Mouse (Mus musculus): Measurements from ENCODE around the gene Slc7a14.
A peak's percentile ranks its signal among the peaks of the same experiment; 100 is the strongest.

Gene Slc7a14

DNA sequence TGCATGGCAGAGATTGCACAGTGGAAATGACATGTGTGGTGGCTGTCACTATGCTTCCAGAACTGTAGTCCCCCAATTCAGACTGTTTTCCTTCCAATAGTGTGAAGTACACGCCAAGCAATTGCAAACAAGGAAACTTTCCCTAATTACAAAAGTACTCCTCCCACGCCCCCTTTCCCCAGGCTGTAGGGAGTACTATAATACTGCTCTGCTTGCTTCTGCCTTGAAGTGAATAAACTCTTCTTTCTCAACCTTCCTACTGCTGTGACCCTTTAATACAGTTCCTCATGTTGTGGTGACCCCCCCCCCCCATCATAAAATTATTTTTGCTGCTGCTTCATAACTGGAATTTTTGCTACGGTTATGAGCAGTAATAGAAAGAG is 49.2 kb downstream of the Slc7a14 start:
- no peak for DNase-seq

DNA sequence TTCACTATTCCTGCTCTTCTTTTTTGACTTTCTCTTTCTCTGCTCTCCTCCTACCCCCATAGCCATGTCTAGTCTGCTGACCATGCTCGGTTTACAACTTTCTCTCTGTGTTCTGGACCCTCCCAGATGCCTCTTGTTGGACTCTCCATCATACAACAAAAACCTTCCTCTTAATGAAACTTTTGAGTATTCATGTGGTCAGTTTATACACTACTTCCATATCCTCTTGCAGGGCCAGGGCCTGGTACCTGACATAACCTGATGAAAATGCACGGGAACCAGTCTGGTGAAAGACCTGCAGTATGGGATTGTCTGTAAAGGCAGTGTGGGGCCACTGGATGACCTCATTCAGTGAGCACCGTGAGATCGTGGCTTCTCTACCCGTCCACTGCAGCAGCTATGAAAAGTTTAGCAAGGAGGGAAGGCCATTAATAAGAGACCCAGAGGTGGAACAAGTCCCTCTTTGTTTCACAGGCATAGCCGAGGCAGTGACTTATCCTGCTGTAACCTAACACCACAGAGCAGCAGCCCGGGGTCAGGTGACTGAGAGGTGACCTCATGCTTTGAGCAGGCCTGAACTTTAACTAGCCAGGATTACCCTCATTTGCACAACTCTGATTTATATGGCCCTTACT is 49.7 kb downstream of the Slc7a14 start:
- DNase-seq, result no peak

DNA sequence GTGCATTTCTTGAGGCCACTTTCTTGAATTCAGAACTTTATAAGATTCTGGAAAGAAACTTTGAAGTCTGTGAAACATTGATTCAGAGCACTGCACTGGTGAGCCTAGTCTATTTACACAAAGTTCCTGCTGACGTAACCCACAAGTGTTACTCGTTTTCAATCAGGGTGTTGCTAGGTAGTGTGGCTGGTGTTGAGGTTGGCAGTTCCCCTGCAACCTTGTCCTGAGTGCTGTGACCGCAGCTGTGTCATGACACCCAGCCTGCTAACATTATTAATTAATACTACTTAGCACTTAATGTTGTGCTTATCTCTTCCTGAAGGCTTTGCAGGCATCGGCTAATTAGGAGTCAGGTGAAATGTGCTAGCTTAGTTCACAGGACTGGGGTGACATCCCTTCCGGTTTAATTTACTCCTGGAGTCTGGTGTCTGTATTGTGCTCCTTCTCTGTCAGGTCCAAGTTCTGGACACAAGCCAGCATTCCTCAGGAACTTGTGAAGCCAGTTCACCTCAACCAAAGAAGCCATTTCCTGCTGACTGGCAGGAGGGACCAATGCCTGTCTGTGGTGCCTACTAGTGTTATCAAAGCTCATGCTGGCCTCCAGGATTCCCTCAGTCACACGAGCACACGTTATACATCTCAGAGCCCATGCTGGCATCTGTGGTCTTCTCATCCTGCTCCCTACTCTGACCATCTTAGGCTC is 50.5 kb downstream of the Slc7a14 start:
- DNase-seq, result no peak

DNA sequence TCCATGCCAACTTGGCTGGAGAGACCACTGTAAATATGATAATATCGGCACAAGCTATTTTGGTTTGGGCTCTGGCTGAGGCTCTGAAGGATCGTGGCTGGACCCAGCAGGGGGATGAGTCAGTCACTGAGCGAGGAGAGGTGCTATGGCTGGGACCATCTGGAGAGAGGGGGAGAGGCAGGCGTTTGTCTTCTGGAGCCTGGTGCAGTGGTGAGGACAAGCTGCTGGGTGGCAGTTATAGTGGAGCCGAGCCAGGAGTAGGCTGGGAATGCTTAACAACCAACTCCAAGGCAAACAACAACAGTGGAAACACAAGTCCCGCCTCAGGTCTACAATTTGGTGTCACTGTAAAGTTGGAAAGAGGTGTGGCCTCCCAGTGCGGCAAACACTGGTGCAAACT is 55.8 kb downstream of the Slc7a14 start:
- DNase-seq, result peak; percentile 89

DNA sequence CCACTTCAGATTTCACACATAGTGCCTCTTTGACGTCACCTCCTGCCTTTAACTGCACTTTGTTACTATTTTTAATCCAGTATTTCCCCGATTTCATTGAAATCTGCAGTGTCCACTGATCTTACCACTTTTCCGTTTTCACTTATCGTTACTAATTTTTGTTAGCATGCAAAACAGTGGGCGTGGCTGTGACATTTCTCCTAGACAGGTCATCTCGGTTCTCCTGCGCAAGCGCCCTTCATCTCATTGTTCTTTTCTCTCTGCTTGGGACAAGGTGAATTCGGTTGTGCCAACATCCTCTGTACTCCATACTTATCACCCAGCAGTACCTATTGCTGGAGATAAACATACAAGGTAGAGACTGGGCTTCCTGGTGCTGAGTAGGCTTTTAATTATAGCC is 56.3 kb downstream of the Slc7a14 start:
- DNase-seq, result no peak

DNA sequence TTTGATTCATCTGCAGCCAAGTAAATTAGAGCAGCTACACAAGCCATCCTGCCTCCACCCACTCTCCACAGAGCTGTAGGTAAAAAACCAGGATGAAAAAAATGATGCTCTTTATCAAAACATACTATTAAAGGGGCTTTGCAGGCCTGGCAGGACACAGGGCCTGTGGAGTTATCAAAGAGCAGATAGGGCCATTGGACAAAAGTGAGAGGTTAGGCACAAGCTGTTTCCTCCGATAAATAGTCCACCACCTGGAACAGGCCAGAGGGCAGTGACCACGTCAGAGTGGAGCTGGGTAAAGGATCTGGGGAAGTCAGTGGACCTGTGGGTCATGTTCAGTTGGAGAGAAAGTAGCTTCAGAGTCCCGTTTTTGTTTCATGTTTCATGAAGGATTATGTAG is 57.6 kb downstream of the Slc7a14 start:
- DNase-seq, result no peak

DNA sequence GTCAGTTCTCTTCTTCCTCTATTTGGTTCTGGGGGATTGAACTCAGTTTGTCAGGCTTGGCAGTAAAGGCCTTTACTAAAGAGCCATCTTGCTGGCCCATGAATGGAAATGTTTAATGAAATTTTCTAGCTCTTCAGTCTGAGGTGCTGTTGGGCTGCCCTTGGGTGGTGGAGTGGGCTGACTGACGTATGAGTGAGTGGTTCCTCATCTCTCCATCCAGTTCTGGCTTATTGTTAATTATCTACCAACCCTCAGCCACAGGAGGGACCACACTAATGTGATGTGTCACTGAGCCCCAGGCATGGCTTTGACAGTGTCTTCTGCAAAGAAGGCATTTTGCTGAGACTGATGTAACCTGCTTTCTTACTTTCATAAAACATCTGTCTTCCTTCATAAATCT is 66.7 kb downstream of the Slc7a14 start:
- DNase-seq, result no peak

DNA sequence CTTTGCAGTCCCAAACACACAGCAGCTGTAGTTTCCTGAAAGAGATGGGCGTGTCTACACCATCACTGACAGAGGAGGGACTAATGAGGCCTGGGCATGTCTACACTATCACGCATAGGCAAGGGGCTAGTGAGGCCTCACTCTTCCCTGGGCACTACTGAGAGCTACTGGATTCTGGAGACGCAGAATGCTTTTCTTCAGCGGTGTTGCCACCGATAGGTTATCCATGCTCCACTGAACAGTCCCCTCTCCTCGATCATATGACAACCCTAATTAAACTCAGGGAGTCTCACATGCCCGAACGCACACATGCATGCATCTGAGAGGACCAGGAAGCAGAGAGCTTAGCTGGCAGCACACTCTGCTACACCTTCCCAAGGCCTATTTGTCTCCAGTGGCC is 69.3 kb downstream of the Slc7a14 start:
- DNase-seq, result no peak

DNA sequence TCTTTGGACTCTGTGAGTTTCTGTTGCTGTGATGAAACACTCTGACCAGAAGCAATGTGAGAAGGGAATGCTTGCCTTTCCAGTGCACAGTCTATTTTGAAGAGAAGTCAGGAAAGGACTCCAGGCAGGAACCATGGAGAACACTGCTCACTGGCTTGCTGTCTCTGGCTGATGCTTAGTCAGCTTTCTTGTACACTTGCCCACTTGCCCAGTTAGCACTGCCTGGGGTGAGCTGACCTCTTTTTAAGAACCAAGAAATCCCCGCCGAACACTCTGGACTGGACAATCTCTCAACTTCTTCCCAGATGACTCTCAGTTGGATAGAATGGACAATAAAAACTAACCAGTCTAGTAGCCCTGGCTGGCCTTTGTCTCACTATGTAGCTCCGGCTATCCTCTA is 70.5 kb downstream of the Slc7a14 start:
- DNase-seq, result no peak

DNA sequence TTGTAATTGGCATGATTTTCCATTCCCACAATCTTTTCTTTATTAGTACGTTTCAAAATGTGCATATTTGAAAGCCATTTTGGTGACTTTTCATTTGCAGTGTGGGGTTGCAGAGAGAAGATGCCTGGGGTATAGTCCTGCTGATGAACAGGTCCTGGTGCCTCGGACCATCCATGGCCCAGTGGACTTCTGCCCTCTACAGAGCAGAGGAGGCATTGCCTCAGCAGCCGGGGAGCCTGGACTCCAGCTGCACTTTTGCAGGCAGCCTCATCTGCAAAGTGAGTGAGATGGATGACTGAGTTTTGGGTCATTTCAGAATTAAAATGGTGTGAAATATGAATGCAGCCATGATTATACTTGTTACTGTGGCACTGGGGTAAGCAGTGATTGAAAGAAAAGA is 72.2 kb downstream of the Slc7a14 start:
- no peak for DNase-seq

DNA sequence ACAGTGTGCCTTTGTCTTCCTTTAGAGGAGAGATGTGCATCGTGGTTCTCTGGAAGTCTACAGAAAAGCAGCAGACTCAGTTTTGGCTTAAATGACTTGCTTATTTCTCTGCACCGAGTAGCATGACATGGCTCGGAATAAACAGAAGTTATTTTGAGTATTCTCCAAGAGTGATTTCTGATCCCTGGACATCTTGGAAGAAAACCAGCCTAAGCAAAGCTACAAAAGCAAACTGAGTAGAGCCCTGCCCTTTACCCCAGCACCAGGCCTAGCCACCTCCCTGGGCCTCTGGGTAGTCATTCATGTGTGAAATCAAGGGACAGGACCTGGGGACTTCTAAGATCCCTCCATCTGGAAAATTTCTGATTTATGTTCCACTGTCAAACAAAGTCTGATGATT is 74.0 kb downstream of the Slc7a14 start:
- no peak for DNase-seq

DNA sequence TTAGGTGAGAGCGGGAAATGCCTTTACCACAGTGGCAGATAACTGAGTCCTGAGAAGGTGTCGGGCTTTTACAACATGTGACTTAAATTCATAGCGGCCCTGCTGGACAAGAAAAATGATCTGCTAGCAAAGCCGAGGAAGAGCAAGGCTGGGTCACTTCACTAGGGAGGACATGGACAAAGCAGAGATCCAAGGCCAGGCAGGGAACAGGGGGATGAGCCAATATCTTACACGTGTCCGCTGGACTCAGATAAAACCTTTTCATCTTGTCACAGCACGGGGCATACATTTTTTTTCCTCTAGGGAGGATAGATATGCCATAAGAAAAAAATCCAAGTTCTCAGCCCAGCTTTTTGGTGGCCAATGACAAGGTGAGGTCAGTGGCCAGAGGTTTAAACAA is 75.8 kb downstream of the Slc7a14 start:
- DNase-seq, result no peak

DNA sequence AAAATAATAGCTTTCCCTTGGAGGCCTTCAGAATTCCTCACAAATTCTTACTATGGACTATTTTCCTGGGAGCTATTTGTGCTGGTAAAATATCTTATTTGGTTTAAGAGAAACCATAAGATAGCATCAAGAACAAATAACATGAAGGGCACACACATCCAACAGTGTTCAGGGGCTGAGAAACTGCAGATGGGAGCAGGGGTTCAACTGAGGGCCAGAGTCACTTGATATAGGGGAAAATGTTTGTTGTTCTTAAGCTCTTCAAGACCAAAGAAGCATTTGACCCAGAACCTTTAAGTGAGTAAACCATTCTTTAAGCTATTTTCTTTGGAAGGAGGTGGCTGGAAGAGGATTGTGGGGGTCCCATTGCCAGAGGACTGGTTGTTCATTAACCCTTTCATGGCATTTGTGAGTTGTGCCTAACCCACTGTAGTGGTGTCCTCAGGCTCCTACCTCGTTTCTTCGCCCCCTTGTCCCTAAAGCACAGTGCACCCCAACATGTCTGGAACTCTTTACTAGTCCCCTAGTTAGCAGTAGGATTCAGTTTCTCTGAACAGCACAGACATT is 76.3 kb downstream of the Slc7a14 start:
- DNase-seq, result no peak

DNA sequence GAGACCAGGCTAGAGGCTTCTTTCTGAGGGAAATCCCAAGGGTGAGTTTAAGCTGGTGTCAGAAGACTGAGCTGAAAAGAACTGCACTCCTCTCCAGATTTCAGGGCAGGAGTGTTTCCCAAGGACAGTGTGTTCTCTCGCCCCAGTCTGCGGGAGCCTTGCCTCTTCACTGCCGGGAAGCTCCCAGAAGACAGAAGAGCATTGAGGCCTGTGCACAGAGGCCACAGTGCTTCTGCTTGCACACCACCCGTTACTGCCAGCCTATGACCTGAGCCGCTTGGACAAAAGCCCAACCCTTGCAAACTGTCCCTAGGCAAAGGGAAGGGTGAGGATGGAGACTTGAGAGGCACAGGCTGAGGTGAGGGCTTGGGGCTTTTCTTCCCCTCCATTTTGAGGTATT is 80.9 kb downstream of the Slc7a14 start:
- no peak for DNase-seq

DNA sequence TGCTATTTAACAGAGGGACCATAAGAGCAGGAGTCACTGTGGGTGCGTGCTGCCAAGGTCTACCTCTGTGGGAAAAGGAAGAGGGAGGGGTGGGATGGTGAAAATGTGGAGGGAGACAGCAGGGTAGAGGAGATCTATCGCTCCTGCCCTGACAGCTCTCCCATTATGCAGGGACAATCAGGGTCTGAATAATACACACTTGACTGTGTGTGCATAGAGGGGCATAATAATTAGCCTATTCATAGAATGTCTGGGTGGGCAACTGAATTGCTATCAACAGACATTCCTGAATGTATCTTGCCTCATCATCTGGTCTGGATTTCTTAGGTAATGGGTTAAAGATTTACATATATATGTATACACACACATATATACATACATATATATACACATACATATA is 81.7 kb downstream of the Slc7a14 start:
- DNase-seq, result no peak

DNA sequence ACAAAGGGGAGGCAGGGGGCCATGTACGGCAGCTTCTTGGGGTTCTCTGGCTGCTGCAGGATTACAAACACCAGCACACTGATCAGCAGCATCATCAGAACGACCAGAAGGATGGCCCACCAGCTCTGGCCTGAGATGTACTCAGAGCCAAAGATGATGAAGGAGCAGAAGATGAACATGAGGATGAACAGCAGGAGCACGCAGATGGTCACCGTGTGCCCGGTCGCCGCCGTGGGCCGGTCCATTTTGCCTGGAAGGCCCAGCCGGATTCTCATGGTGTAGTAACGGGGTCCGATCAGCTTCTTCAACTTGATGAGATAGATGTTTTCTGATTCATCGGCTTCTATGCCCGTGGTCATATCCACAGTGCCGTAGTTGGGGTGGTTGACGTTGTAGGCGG is 86.6 kb downstream of the Slc7a14 start:
- no peak for DNase-seq

DNA sequence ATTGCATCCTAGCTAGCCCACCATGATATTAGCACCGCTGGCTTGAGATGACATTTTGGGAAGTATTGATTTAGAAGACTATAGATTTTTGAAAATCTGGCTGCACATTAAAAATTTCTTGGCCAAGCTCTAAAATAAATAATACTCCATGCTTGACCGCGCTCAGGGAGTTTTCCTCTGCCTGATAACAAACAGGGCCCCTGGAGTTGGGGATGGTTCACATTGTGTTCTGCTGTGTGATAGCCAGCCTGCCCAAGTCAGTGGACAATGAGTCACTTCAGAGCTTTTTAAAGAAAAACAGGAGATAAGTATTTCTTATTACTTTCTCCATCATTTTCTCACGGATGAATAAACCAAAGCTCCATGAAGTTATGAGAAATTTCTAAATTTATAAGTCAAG is 90.1 kb downstream of the Slc7a14 start:
- no peak for DNase-seq

DNA sequence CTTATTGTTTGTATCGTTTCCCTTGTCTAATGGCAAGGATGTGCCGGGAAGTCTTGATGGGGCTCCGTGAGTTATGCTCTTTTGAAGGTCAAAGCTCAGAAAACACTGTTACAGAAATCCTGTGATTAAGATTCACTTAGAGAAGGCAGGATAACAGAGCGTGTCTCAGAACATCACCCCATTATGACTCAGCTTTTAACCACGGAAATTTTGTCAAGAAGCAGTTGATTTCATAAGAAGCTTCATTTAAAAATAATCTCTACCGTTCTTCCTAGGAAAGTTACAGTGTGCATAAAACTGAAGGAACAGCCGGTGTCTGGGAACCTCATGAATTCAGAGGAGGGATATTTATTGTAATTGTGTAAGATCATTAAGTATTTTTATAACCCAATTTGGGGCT is 90.7 kb downstream of the Slc7a14 start:
- DNase-seq, result peak; percentile 37

DNA sequence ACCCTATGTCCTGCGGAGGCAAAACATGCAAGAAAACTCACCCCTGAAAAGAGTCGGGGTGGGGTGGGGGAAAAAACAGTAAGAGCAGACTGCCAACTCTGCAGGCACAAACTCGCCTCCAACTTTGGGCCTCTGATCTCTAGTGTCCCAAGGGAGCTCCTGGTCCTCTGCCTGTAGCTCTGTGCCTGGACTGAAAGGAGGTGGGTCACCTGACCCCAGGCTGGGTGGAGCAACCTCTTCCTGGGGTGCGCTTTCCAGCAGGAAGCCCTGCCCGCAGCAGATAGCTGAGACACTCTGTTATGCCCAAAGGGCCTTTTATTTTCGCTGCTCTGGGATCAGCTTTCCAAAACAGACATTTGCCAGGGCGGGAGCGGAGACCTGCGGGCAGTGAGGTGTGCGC is 92.7 kb downstream of the Slc7a14 start:
- no peak for DNase-seq

DNA sequence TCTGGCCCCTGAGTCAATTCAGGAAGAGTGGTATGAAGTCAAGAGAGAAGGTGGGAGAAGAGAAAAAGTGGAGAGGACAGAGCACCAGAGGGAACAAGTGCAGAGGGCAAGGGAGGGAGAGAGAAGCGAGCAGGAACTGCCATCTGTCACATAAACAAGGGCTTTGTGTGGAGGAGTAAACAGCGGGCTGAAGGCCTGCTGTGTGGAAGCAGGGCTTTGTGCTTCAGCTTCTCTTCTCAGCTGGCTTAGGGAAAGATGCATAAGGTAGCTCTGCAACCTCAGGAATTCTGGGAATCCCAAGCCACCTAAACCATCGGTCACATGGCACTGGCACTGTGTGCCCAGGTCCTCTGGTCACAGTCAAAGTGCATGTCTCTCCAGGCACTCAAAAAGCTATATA is 96.4 kb downstream of the Slc7a14 start:
- DNase-seq, result peak; percentile 34

DNA sequence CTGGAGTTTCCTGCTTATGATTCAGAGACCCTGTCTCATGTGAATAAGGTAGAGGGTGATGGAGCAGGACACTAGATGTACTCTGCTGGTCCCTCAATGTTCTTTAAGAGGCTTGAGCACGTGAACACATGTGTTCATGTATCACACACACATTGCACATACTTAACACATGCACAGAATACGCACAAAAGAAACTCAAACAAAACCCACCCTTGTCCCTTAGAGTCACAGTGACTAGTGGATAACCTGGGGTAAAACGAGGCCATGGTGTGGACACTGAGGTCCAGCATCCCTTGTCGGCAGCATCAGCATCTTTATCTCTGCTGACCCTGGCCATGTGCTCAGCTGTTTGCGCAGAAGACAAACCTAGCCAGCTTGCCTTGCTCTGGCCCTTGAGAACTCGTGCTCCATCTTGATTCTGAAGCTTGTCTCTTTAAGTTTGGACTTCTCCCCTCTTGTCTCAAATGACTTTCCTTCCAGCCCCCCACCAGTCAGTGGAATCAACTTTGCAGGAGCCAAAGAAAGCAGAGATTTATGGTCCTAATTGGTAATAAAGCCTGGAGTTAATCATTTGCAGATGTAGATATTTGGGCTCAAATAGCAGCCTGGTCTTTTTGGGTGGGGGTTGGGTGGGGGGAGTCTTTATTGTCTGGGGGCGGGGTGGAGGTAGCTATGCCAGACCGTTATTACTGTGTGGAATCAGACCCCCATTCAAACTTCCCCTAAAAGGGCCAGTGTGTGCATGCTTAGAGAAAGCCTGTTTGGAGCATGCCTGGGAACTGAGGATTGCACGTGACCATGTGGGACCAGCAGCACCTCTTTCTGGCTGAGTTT is 97.8 kb downstream of the Slc7a14 start:
- DNase-seq, result no peak

DNA sequence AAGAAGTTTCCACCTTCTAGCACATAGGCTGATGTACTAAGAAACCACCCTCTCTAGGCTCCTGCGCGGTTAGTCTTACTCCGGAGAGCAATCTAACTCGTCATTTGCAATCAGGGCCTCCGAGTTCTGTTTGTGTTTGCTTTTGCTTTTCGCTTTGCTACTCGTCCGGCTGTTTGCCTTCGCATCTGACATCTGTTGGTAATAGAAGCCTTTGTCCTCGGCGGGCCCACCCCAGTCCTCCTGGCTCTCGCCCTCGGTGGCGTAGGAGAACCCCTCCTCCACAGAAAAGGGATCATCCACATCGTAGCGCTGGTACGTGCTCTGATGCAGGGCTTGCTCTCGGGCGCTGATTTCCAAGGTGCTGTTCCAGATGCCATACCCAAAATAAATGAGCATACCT is 101.2 kb downstream of the Slc7a14 start:
- peak; percentile 39 for DNase-seq

DNA sequence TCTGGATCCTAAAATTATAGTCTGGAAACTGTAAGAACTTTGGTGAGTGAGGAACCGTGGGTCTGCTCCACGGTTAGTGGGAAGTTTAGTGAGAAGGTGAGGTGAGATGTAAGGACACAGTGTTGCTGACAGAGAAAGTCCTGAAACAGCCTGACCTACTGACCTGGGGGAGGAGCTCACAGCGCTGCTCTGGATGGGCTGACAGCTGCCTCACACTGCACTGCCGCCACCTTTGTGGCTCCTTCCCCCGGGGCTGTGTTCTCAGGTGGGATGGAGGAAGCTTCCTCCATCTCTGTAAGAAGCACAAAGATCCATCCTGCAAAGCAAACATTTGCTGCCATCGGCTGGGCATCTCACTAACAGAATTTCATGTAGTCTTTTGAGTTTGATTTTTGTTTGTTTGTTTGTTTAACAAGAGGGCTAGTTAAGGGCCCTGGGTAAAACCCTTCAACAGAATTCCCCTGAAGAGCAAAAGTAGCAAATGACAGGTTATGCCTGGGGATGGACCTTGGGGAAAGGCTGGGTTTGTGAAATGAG is 101.7 kb downstream of the Slc7a14 start:
- no peak for DNase-seq

DNA sequence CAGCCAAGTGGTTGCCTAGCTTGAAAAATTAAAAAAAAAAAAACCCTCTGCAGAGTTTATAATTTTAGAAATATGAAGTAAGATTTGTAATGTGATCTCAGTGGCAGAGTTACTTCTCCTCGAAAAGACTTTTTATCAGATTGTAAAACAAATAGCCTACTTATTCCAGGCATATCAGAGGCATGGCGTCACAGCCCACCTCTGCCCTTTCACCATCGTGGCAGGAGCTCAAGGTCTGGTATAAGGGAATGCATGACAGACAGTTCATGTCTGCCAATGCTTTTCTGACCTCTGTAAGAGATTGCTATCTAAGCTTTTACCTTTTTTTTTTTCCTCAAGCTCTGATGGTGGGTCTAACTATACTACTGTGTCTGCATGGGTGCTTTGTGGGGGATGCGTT is 102.1 kb downstream of the Slc7a14 start:
- no peak for DNase-seq
